Mouse (Mus musculus) MEL (cell line): ENCODE data around the gene Atp1a4. TPM values are rescaled to one million over a fixed set of nuclear protein-coding genes. Genes with fewer than 3 reads are reported as not detected.

Experiments used
- DNase-seq: peaks from one replicate; pipeline ENCODE4 v3.0.0; 2011; ENCODE audit warnings: low read depth, low spot score
- H3K27ac ChIP-seq: 2 replicates; pipeline ENCODE4 v1.5.1; 2012; ENCODE audit warnings: low read depth, mild to moderate bottlenecking, control low read depth, low read length, moderate library complexity; ENCODE audit not compliant: control insufficient read depth
- H3K27me3 ChIP-seq, 2 experiments: fragments of 150-350 bp in 1 of 2; sonication (generic) in 1 of 2; 2 replicates each; pipeline ENCODE4 v1.6.1; 2012; ENCODE audit warnings: low read length in 2 of 2, mild to moderate bottlenecking in 2 of 2, improper control_type of control experiment in 1 of 2, moderate library complexity in 1 of 2; ENCODE audit not compliant: insufficient read depth in 2 of 2, control insufficient read depth in 1 of 2
- H3K36me3 ChIP-seq, 2 experiments: 2 replicates each; pipeline ENCODE4 v1.6.1; 2012 to 2014; ENCODE audit warnings: low read length in 2 of 2, improper control_type of control experiment in 1 of 2, inconsistent platforms in 1 of 2, mild to moderate bottlenecking in 1 of 2; ENCODE audit not compliant: insufficient read depth in 2 of 2, control insufficient read depth in 1 of 2
- H3K4me1 ChIP-seq, 2 experiments: fragments of 150-350 bp in 1 of 2; sonication (generic) in 1 of 2; 2 replicates each; pipeline ENCODE4 v1.6.1; 2012; ENCODE audit warnings: low read length in 2 of 2, improper control_type of control experiment in 1 of 2, mild to moderate bottlenecking in 1 of 2; ENCODE audit not compliant: insufficient read depth in 2 of 2, control insufficient read depth in 1 of 2
- H3K4me3 ChIP-seq, 2 experiments: fragments of 150-350 bp in 1 of 2; sonication (generic) in 1 of 2; 2 replicates each; pipeline ENCODE4 v1.5.1; 2012; ENCODE audit warnings: low read depth in 2 of 2, low read length in 2 of 2, mild to moderate bottlenecking in 2 of 2, moderate library complexity in 2 of 2, control low read depth in 1 of 2, improper control_type of control experiment in 1 of 2; ENCODE audit not compliant: control insufficient read depth in 1 of 2, insufficient read depth in 1 of 2
- H3K79me2 ChIP-seq: 2 replicates; pipeline ENCODE4 v1.6.1; 2012; ENCODE audit warnings: mild to moderate bottlenecking, low read length, moderate library complexity; ENCODE audit not compliant: control insufficient read depth, poor library complexity, insufficient read depth
- H3K9ac ChIP-seq: 2 replicates; pipeline ENCODE4 v1.6.1; 2012; ENCODE audit warnings: low read depth, mild to moderate bottlenecking, control low read depth, low read length, moderate library complexity; ENCODE audit not compliant: control insufficient read depth, poor library complexity, severe bottlenecking
- H3K9me3 ChIP-seq: fragments of 150-350 bp; sonication (generic); replicated peaks from 2 replicates; pipeline ENCODE4 v1.6.1; 2012; ENCODE audit warnings: mild to moderate bottlenecking, low read length, improper control_type of control experiment, moderate library complexity; ENCODE audit not compliant: insufficient read depth
- CHD1 ChIP-seq: IDR thresholded peaks from 2 replicates; pipeline ENCODE4 v1.6.1; 2012; ENCODE audit warnings: low read depth, mild to moderate bottlenecking, inconsistent platforms, low read length, improper control_type of control experiment
- CTCF ChIP-seq, 3 experiments: IDR thresholded peaks in 2 of 3; conservative IDR thresholded peaks in 1 of 3; 2 replicates each; pipeline ENCODE4 v1.5.1; 2011 to 2012; ENCODE audit warnings: low read length in 3 of 3, low read depth in 2 of 3, mild to moderate bottlenecking in 2 of 3, improper control_type of control experiment in 1 of 3, inconsistent platforms in 1 of 3, mixed read lengths in 1 of 3, moderate library complexity in 1 of 3; ENCODE audit not compliant: control insufficient read depth in 1 of 3, insufficient read depth in 1 of 3, poor library complexity in 1 of 3, severe bottlenecking in 1 of 3
- ETS1 ChIP-seq: IDR thresholded peaks from 2 replicates; pipeline ENCODE4 v1.6.1; 2012; ENCODE audit warnings: low read depth, mild to moderate bottlenecking, inconsistent platforms, low read length, improper control_type of control experiment, moderate library complexity
- GABPA ChIP-seq: IDR thresholded peaks from 2 replicates; pipeline ENCODE4 v1.6.1; 2012; ENCODE audit warnings: low read depth, mild to moderate bottlenecking, inconsistent platforms, low read length, improper control_type of control experiment, moderate library complexity
- HCFC1 ChIP-seq: IDR thresholded peaks from 2 replicates; pipeline ENCODE4 v1.6.1; 2012; ENCODE audit warnings: low read depth, mild to moderate bottlenecking, inconsistent platforms, low read length, improper control_type of control experiment, moderate library complexity
- KAT2A ChIP-seq: conservative IDR thresholded peaks from 2 replicates; pipeline ENCODE4 v1.6.1; 2012; ENCODE audit warnings: low read depth, low read length, improper control_type of control experiment, inconsistent platforms
- MAFK ChIP-seq: IDR thresholded peaks from 2 replicates; pipeline ENCODE4 v1.6.1; 2011; ENCODE audit warnings: low read depth, mild to moderate bottlenecking, low read length, improper control_type of control experiment, borderline replicate concordance
- MEF2A ChIP-seq: IDR thresholded peaks from 2 replicates; pipeline ENCODE4 v1.6.1; 2014; ENCODE audit warnings: low read depth, mild to moderate bottlenecking, inconsistent platforms, low read length, improper control_type of control experiment; ENCODE audit not compliant: poor library complexity, insufficient replicate concordance, severe bottlenecking; ENCODE audit errors: extremely low read depth
- MYB ChIP-seq: IDR thresholded peaks from 2 replicates; pipeline ENCODE4 v1.6.1; 2011; ENCODE audit warnings: mild to moderate bottlenecking, low read depth, low read length, improper control_type of control experiment
- MYC ChIP-seq: IDR thresholded peaks from 2 replicates; pipeline ENCODE4 v1.6.1; 2011; ENCODE audit warnings: low read depth, mild to moderate bottlenecking, low read length, improper control_type of control experiment, moderate library complexity
- NELFE ChIP-seq: IDR thresholded peaks from 2 replicates; pipeline ENCODE4 v1.6.1; 2011; ENCODE audit warnings: low read depth, low read length, improper control_type of control experiment
- NRF1 ChIP-seq: IDR thresholded peaks from 2 replicates; pipeline ENCODE4 v1.6.1; 2014; ENCODE audit warnings: low read depth, mild to moderate bottlenecking, inconsistent platforms, low read length, improper control_type of control experiment, moderate library complexity; ENCODE audit not compliant: poor library complexity, insufficient read depth, severe bottlenecking
- POLR2A ChIP-seq, 2 experiments: IDR thresholded peaks; 2 replicates each; pipeline ENCODE4 v1.6.1; 2011 to 2012; ENCODE audit warnings: low read length in 2 of 2, mild to moderate bottlenecking in 2 of 2, control low read depth in 1 of 2, improper control_type of control experiment in 1 of 2, low read depth in 1 of 2, moderate library complexity in 1 of 2; ENCODE audit not compliant: control insufficient read depth in 1 of 2, insufficient read depth in 1 of 2, poor library complexity in 1 of 2
- RAD21 ChIP-seq: IDR thresholded peaks from 2 replicates; pipeline ENCODE4 v1.6.1; 2011; ENCODE audit warnings: mild to moderate bottlenecking, low read depth, low read length, improper control_type of control experiment
- SMC3 ChIP-seq: IDR thresholded peaks from 2 replicates; pipeline ENCODE4 v1.6.1; 2011; ENCODE audit warnings: low read depth, low read length, improper control_type of control experiment
- TAL1 ChIP-seq: IDR thresholded peaks from 2 replicates; pipeline ENCODE4 v1.6.1; 2012; ENCODE audit warnings: mild to moderate bottlenecking, inconsistent platforms, low read length, moderate library complexity, mixed read lengths
- TBP ChIP-seq: IDR thresholded peaks from 2 replicates; pipeline ENCODE4 v1.8.0; 2011; ENCODE audit warnings: low read depth, low read length, improper control_type of control experiment
- TCF12 ChIP-seq: IDR thresholded peaks from 2 replicates; pipeline ENCODE4 v1.6.1; 2014; ENCODE audit warnings: low read depth, mild to moderate bottlenecking, inconsistent platforms, low read length, improper control_type of control experiment, moderate library complexity
- UBTF ChIP-seq: IDR thresholded peaks from 2 replicates; pipeline ENCODE4 v1.6.1; 2012; ENCODE audit warnings: low read depth, mild to moderate bottlenecking, inconsistent platforms, low read length, improper control_type of control experiment, moderate library complexity, borderline replicate concordance; ENCODE audit not compliant: insufficient read depth
- ZMIZ1 ChIP-seq: IDR thresholded peaks from 2 replicates; pipeline ENCODE4 v1.6.1; 2012; ENCODE audit warnings: low read depth, mild to moderate bottlenecking, inconsistent platforms, low read length, improper control_type of control experiment, moderate library complexity
- ZNF384 ChIP-seq: IDR thresholded peaks from 2 replicates; pipeline ENCODE4 v1.6.1; 2012; ENCODE audit warnings: low read depth, mild to moderate bottlenecking, inconsistent platforms, low read length, improper control_type of control experiment
- polyA plus RNA-seq, 2 experiments: library from polyadenylated mRNA; stranded (reverse) in 1 of 2; unstranded in 1 of 2; fragments of >175 nt in 1 of 2; fragments of >200 nt in 1 of 2; gene quantifications; 2 replicates each; pipeline versions ENCODE4 v1.2.1 to v1.2.4; 2012; ENCODE audit warnings: low replicate concordance in 2 of 2, low read depth in 1 of 2; ENCODE audit not compliant: insufficient read length in 2 of 2, insufficient read depth in 1 of 2, missing spikeins in 1 of 2
- total RNA-seq: library from RNA; depleted of rRNA; stranded (reverse); fragments of 300-350 nt; gene quantifications from 2 replicates; pipeline ENCODE4 v1.2.3, GENCODE M21; 2012

The Atp1a4 gene
- total and polyA plus RNA-seq, 3 experiments: not detected

- DNase-seq: no peak
- Histone ChIP-seq H3K4me3 (no peak overlapping the region), H3K9me3 (no peaks in the 10 kb centered on the region), H3K79me2 (no peaks in the 10 kb centered on the region), H3K27ac (no peak overlapping the region), H3K27me3 (no peaks in the 10 kb centered on the region), H3K36me3 (peaks cover 0 to 4% of the 10 kb centered on the region in 2 experiments; a peak in 2 of 4 replicates), H3K4me1 (peaks cover 3 to 4% of the 10 kb centered on the region in 2 experiments), H3K9ac (no peak overlapping the region)
- TF ChIP-seq UBTF (no peak), MEF2A (no peak), NELFE (no peak), TBP (no peak), MAFK (no peak), TCF12 (no peak), ZMIZ1 (no peak), RAD21 (no peak), SMC3 (no peak), TAL1 (no peak), GABPA (no peak)
These were observed 13.6 kb upstream of the Atp1a4 start for GRCm38 (mm10) chr1:172271765-172272164.

GRCm38 (mm10) chr1:172271208-172271607 is 13.0 kb upstream of the Atp1a4 start:
- H3K79me2 ChIP-seq: no peaks in the 10 kb centered on the region
- no peaks in the 10 kb centered on the region for H3K27me3 ChIP-seq
- no peaks in the 10 kb centered on the region for H3K4me1 ChIP-seq
- no peak for TF ChIP-seq CTCF (IDR thresholded peaks at IDR 0.05 in 2 of 3, conservative IDR thresholded peaks at IDR 0.05 in 1 of 3; ENCODE audit: control insufficient read depth in 1 of 3, insufficient read depth in 1 of 3, low read depth in 2 of 3, low read length in 3 of 3, poor library complexity in 1 of 3, severe bottlenecking in 1 of 3)
- no peak for TF ChIP-seq KAT2A
- TF ChIP-seq ZMIZ1: no peak
- no peak for TF ChIP-seq TCF12
- no peak for TF ChIP-seq CHD1
- no peak for TF ChIP-seq POLR2A (IDR thresholded peaks at IDR 0.05; ENCODE audit: control insufficient read depth in 1 of 2, insufficient read depth in 1 of 2, low read depth in 1 of 2, low read length in 2 of 2, poor library complexity in 1 of 2)
- no peak for TF ChIP-seq NRF1
- no peak for TF ChIP-seq NELFE
- TF ChIP-seq ZNF384: no peak
- TF ChIP-seq MEF2A: no peak
- TF ChIP-seq MYB: no peak
- TF ChIP-seq TAL1: no peak
- TF ChIP-seq MYC: no peak
- TF ChIP-seq ETS1: no peak
- TF ChIP-seq HCFC1: no peak
- no peak overlapping the region for H3K4me3 ChIP-seq
- H3K36me3 ChIP-seq: no peaks in the 10 kb centered on the region
- no peak for DNase-seq
- no peak overlapping the region for H3K27ac ChIP-seq
- no peaks in the 10 kb centered on the region for H3K9me3 ChIP-seq
- H3K9ac ChIP-seq: no peak overlapping the region
